Mouse (Mus musculus): ENCODE measurements around the gene Sh3pxd2b. TPM values are rescaled to one million over a fixed set of nuclear protein-coding genes. Genes with fewer than 3 reads are reported as not detected.

Sh3pxd2b gene
- total and polyA plus RNA-seq, 3 experiments, result 2.4 to 13.2 (median 6.7) TPM

- Histone ChIP-seq H3K4me3 (replicated peaks in 1 of 3; ENCODE audit: low read depth in 2 of 3, low read length in 2 of 3, poor library complexity in 1 of 3) (no peak overlapping the region), H3K9me3 (replicated peaks; ENCODE audit: low read length) (no peaks in the 10 kb centered on the region), H3K9ac (ENCODE audit: insufficient read depth, low read depth) (no peak overlapping the region), H3K4me2 (ENCODE audit: insufficient read depth, low read depth, poor library complexity, severe bottlenecking) (no peak overlapping the region), H3K79me2 (replicated peaks; ENCODE audit: control insufficient read depth, extremely low read depth, insufficient read depth, poor library complexity, severe bottlenecking) (no peaks in the 10 kb centered on the region), H3K27ac (ENCODE audit: insufficient read depth, low read depth) (no peak overlapping the region), H3K4me1 (ENCODE audit: control insufficient read depth in 1 of 2, insufficient read depth in 2 of 2) (peaks cover 0 to 10% of the 10 kb centered on the region in 2 experiments; a peak in 2 of 4 replicates), H3K27me3 (replicated peaks) (no peaks in the 10 kb centered on the region), H3K36me3 (replicated peaks in 1 of 2; ENCODE audit: control insufficient read depth in 1 of 2, insufficient read depth in 1 of 2, low read length in 1 of 2) (no peaks in the 10 kb centered on the region)
- DNase-seq (ENCODE audit: extremely low read depth), result no peak
- no peak for TF ChIP-seq ZNF384 (IDR thresholded peaks at IDR 0.05; ENCODE audit: low read depth, low read length)
- TF ChIP-seq MAZ (IDR thresholded peaks at IDR 0.05; ENCODE audit: low read depth, low read length), result no peak
- TF ChIP-seq CTCF (conservative IDR thresholded peaks at IDR 0.05 in 1 of 2, IDR thresholded peaks at IDR 0.05 in 1 of 2; ENCODE audit: low read depth in 2 of 2, low read length in 2 of 2), result no peak
- no peak for TF ChIP-seq SMC3 (IDR thresholded peaks at IDR 0.05; ENCODE audit: low read depth, low read length)
- TF ChIP-seq EP300 (IDR thresholded peaks at IDR 0.05; ENCODE audit: low read length), result no peak
- TF ChIP-seq CHD2 (IDR thresholded peaks at IDR 0.05; ENCODE audit: low read length), result no peak
- TF ChIP-seq NELFE (IDR thresholded peaks at IDR 0.05; ENCODE audit: low read depth, low read length), result no peak
- TF ChIP-seq MAX (IDR thresholded peaks at IDR 0.05; ENCODE audit: low read length), result no peak
- no peak for TF ChIP-seq UBTF (IDR thresholded peaks at IDR 0.05; ENCODE audit: low read depth, low read length)
- TF ChIP-seq GABPA (IDR thresholded peaks at IDR 0.05; ENCODE audit: insufficient replicate concordance, low read depth, low read length), result no peak
- no peak for TF ChIP-seq NRF1 (IDR thresholded peaks at IDR 0.05; ENCODE audit: low read depth, low read length)
- TF ChIP-seq IRF4 (IDR thresholded peaks at IDR 0.05; ENCODE audit: low read depth, low read length), result no peak
- TF ChIP-seq ETS1 (conservative IDR thresholded peaks at IDR 0.05; ENCODE audit: low read depth, low read length), result no peak
- no peak for TF ChIP-seq RCOR1 (conservative IDR thresholded peaks at IDR 0.05; ENCODE audit: low read depth, low read length)
- TF ChIP-seq HCFC1 (IDR thresholded peaks at IDR 0.05; ENCODE audit: low read depth, low read length), result no peak
- TF ChIP-seq RAD21 (IDR thresholded peaks at IDR 0.05; ENCODE audit: low read depth, low read length), result no peak
- TF ChIP-seq MEF2A (IDR thresholded peaks at IDR 0.05; ENCODE audit: borderline replicate concordance, low read depth, low read length), result no peak
- no peak for TF ChIP-seq ZMIZ1 (IDR thresholded peaks at IDR 0.05; ENCODE audit: low read depth, low read length)
- TF ChIP-seq MAFK (IDR thresholded peaks at IDR 0.05; ENCODE audit: insufficient replicate concordance, low read length), result no peak
- in situ Hi-C loops (cut with MboI; ENCODE audit: low pct_ligation_motif_present, low pct_unique_long_range_greater_than_20kb, low sequenced_read_pairs), result no loop called here
- dilution Hi-C loops (cut with MboI; ENCODE audit: extremely low pct_ligation_motif_present, extremely low pct_unique_long_range_greater_than_20kb, low sequenced_read_pairs), result no loop called here
These were observed 124.3 kb downstream of the Sh3pxd2b start for GRCm38 (mm10) chr11:32471925-32472324.

- Histone ChIP-seq H3K9ac (ENCODE audit: insufficient read depth, low read depth) (no peak overlapping the region), H3K79me2 (replicated peaks; ENCODE audit: control insufficient read depth, extremely low read depth, insufficient read depth, poor library complexity, severe bottlenecking) (peaks cover 3% of the 10 kb centered on the region; the same call in 1 of the 2 replicates), H3K4me1 (ENCODE audit: control insufficient read depth in 1 of 2, insufficient read depth in 2 of 2) (peaks cover 0 to 12% of the 10 kb centered on the region in 2 experiments; a peak in 2 of 4 replicates), H3K9me3 (replicated peaks; ENCODE audit: low read length) (no peaks in the 10 kb centered on the region), H3K4me3 (replicated peaks in 1 of 3; ENCODE audit: low read depth in 2 of 3, low read length in 2 of 3, poor library complexity in 1 of 3) (no peak overlapping the region), H3K4me2 (ENCODE audit: insufficient read depth, low read depth, poor library complexity, severe bottlenecking) (no peak overlapping the region), H3K36me3 (replicated peaks in 1 of 2; ENCODE audit: control insufficient read depth in 1 of 2, insufficient read depth in 1 of 2, low read length in 1 of 2) (no peaks in the 10 kb centered on the region), H3K27me3 (replicated peaks) (no peaks in the 10 kb centered on the region), H3K27ac (ENCODE audit: insufficient read depth, low read depth) (no peak overlapping the region)
- in situ Hi-C loops (cut with MboI; ENCODE audit: low pct_ligation_motif_present, low pct_unique_long_range_greater_than_20kb, low sequenced_read_pairs) (no loop called here), dilution Hi-C loops (cut with MboI; ENCODE audit: extremely low pct_ligation_motif_present, extremely low pct_unique_long_range_greater_than_20kb, low sequenced_read_pairs) (no loop called here)
- TF ChIP-seq RAD21 (IDR thresholded peaks at IDR 0.05; ENCODE audit: low read depth, low read length) (no peak), BHLHE40 (IDR thresholded peaks at IDR 0.05; ENCODE audit: low read depth, low read length) (no peak), SIN3A (IDR thresholded peaks at IDR 0.05; ENCODE audit: low read length) (no peak), MAZ (IDR thresholded peaks at IDR 0.05; ENCODE audit: low read depth, low read length) (no peak)
- no peak for DNase-seq (ENCODE audit: extremely low read depth)
These were observed 127.1 kb downstream of the Sh3pxd2b start for GRCm38 (mm10) chr11:32474725-32475124.
